17 mouse cellular contexts compared by ENCODE assay signal in genomic region chr3:121474738-121475137, GRCm38 (mm10). TPM values are rescaled to one million over a fixed set of nuclear protein-coding genes. Genes with fewer than 3 reads are reported as not detected.
A peak's percentile ranks its signal among the peaks of the same experiment; 100 is the strongest.
DNase-seq lines count a peak whose midpoint lies in the region; ATAC-seq and TF ChIP-seq lines count a peak whose summit lies in the region.
"Had no signal": no experiment of that assay in that cellular context is flagged by ENCODE, and none has a peak within 500 bp of the region (broad histone marks: within the 10 kb centered on the region; RNA-seq: fewer than 3 reads in every experiment).

No protein-coding gene starts in this region.

- no peak for TF ChIP-seq POLR2A in thymus, adult 2 months (IDR thresholded peaks at IDR 0.05; ENCODE audit: control insufficient read depth, extremely low read depth, insufficient read depth, low read length, poor library complexity)

- TF ChIP-seq EP300 in liver, embryonic 14.5 days (IDR thresholded peaks at IDR 0.05; ENCODE audit: low read depth): peak; percentile 75

- H3K36me3 ChIP-seq in G1E (replicated peaks): no peaks in the 10 kb centered on the region
- H3K36me3 ChIP-seq in liver, embryonic 14.5 days (replicated peaks; ENCODE audit: control insufficient read depth, insufficient read depth, low read depth): no peaks in the 10 kb centered on the region
- H3K36me3 ChIP-seq in thymus, adult 2 months (ENCODE audit: control insufficient read depth, insufficient read depth, low read length): no peaks in the 10 kb centered on the region
- H3K36me3 ChIP-seq in kidney, embryonic 15.5 days: no peaks in the 10 kb centered on the region
- H3K36me3 ChIP-seq in kidney, embryonic 14.5 days (ENCODE audit: control insufficient read depth, insufficient read depth, low read length): no peaks in the 10 kb centered on the region
- H3K36me3 ChIP-seq: midbrain, embryonic 12.5 days; neural tube, embryonic 12.5 days had no signal

- H3K27ac ChIP-seq in liver, embryonic 14.5 days: peak overlapping the region; percentile 37
- peak overlapping the region; percentile 37 for H3K27ac ChIP-seq in thymus, adult 2 months (ENCODE audit: control insufficient read depth, insufficient read depth, low read length)
- no peak overlapping the region for H3K27ac ChIP-seq in kidney, embryonic 15.5 days
- no peak overlapping the region for H3K27ac ChIP-seq in kidney, embryonic 14.5 days (ENCODE audit: low read depth, low read length)
- H3K27ac ChIP-seq: hindbrain, postnatal 0 days; midbrain, embryonic 12.5 days; neural tube, embryonic 12.5 days had no signal

- peak overlapping the region; percentile 29; the same call in 1 of the 2 replicates for H3K9ac ChIP-seq in liver, embryonic 14.5 days (replicated peaks)
- H3K9ac ChIP-seq in kidney, embryonic 15.5 days: no peak overlapping the region
- H3K9ac ChIP-seq in kidney, embryonic 14.5 days (ENCODE audit: low read depth, low read length): no peak overlapping the region
- H3K9ac ChIP-seq: forebrain, postnatal 0 days; midbrain, embryonic 12.5 days; neural tube, embryonic 12.5 days had no signal

- no peaks in the 10 kb centered on the region for H3K9me3 ChIP-seq in G1E (replicated peaks)
- H3K9me3 ChIP-seq in liver, embryonic 14.5 days (ENCODE audit: control insufficient read depth, low read length): no peaks in the 10 kb centered on the region
- no peaks in the 10 kb centered on the region for H3K9me3 ChIP-seq in kidney, embryonic 15.5 days (replicated peaks)
- no peaks in the 10 kb centered on the region for H3K9me3 ChIP-seq in kidney, embryonic 14.5 days (ENCODE audit: control insufficient read depth, low read length)
- H3K9me3 ChIP-seq: midbrain, embryonic 12.5 days; neural tube, embryonic 12.5 days had no signal

- peak; percentile 87 for ATAC-seq in G1E (ENCODE audit: extremely low read depth, insufficient number of reproducible peaks, low FRiP score, poor library complexity, severe bottlenecking)
- ATAC-seq in liver, embryonic 14.5 days (ENCODE audit: insufficient read depth): peak; percentile 85
- ATAC-seq in kidney, embryonic 15.5 days (replicated peaks; ENCODE audit: low FRiP score): no peak
- ATAC-seq in kidney, embryonic 14.5 days (ENCODE audit: low FRiP score, low TSS enrichment): no peak
- ATAC-seq: forebrain, postnatal 0 days; hindbrain, postnatal 0 days; lung, postnatal 0 days had no signal

- no peaks in the 10 kb centered on the region for H3K27me3 ChIP-seq in G1E (ENCODE audit: insufficient read depth, low read length)
- no peaks in the 10 kb centered on the region for H3K27me3 ChIP-seq in liver, embryonic 14.5 days (ENCODE audit: control insufficient read depth, insufficient read depth, low read length)
- H3K27me3 ChIP-seq in thymus, adult 2 months (ENCODE audit: control insufficient read depth, insufficient read depth, low read length): no peaks in the 10 kb centered on the region
- no peaks in the 10 kb centered on the region for H3K27me3 ChIP-seq in kidney, embryonic 15.5 days
- no peaks in the 10 kb centered on the region for H3K27me3 ChIP-seq in kidney, embryonic 14.5 days (ENCODE audit: control insufficient read depth, insufficient read depth, low read length)
- H3K27me3 ChIP-seq: neural tube, embryonic 12.5 days had no signal

- no peak for TF ChIP-seq CTCF in G1E (IDR thresholded peaks at IDR 0.05; ENCODE audit: low read depth, low read length)
- TF ChIP-seq CTCF in liver, embryonic 14.5 days (IDR thresholded peaks at IDR 0.05; ENCODE audit: low read depth): no peak
- no peak for TF ChIP-seq CTCF in thymus, adult 2 months (IDR thresholded peaks at IDR 0.05; ENCODE audit: borderline replicate concordance, control insufficient read depth, extremely low read depth, insufficient read depth, low read length, poor library complexity)

- 14% methylated on average over 3 of the region's 3 CpGs for WGBS in liver, embryonic 14.5 days (ENCODE audit: insufficient replicate concordance)
- WGBS in thymus, adult 2 months: 3% methylated on average over 3 of the region's 3 CpGs
- WGBS in kidney, embryonic 15.5 days: 73% methylated on average over 3 of the region's 3 CpGs
- 82% methylated on average over 3 of the region's 3 CpGs for WGBS in kidney, embryonic 14.5 days

- H3K4me1 ChIP-seq in G1E (ENCODE audit: insufficient read depth, low read depth, low read length): peaks cover 19% of the 10 kb centered on the region
- H3K4me1 ChIP-seq in liver, embryonic 14.5 days (replicated peaks; ENCODE audit: control insufficient read depth in 2 of 2, insufficient read depth in 2 of 2, low read length in 1 of 2): peaks cover 14 to 23% of the 10 kb centered on the region in 2 experiments
- H3K4me1 ChIP-seq in thymus, adult 2 months (replicated peaks; ENCODE audit: control insufficient read depth, insufficient read depth, low read length): peaks cover 30% of the 10 kb centered on the region
- peaks cover 16% of the 10 kb centered on the region for H3K4me1 ChIP-seq in kidney, embryonic 15.5 days
- H3K4me1 ChIP-seq in kidney, embryonic 14.5 days (ENCODE audit: control insufficient read depth, insufficient read depth, low read length): no peaks in the 10 kb centered on the region

- DNase-seq in G1E (ENCODE audit: low spot score): peak; percentile 48
- DNase-seq in c-Kit-positive CD71-negative TER-119-negative erythroid progenitor cells, embryonic 14.5 days (ENCODE audit: low read depth): peak; percentile 41
- DNase-seq in liver, embryonic 14.5 days (ENCODE audit: low read depth in 3 of 3, low spot score in 3 of 3): peak in 2 of 3 experiments; percentile 44 to 47
- DNase-seq in thymus, adult 2 months: peak; percentile 29
- no peak for DNase-seq in neural tube, embryonic 10.5 days (ENCODE audit: extremely low spot score, low spot score)
- no peak for DNase-seq in adrenal gland, adult (ENCODE audit: inconsistent age in 2 of 2, low spot score in 1 of 2)
- DNase-seq: cerebellum, postnatal 25 days; forebrain, postnatal 0 days; gastrocnemius, postnatal 14 days; kidney, adult 9 months; layer of hippocampus, adult 9-11 months had no signal

- no peak overlapping the region; the same call in 1 of the 2 replicates for H3K4me2 ChIP-seq in liver, embryonic 14.5 days (ENCODE audit: low read depth)
- no peak overlapping the region for H3K4me2 ChIP-seq in kidney, embryonic 15.5 days
- H3K4me2 ChIP-seq in kidney, embryonic 14.5 days (replicated peaks; ENCODE audit: low read depth, low read length): no peak overlapping the region
- H3K4me2 ChIP-seq: midbrain, embryonic 12.5 days; neural tube, embryonic 12.5 days had no signal

- no peak overlapping the region for H3K4me3 ChIP-seq in G1E (ENCODE audit: low read depth, low read length)
- no peak overlapping the region for H3K4me3 ChIP-seq in liver, embryonic 14.5 days (ENCODE audit: insufficient read depth in 1 of 2, low read depth in 2 of 2, low read length in 2 of 2)
- H3K4me3 ChIP-seq in thymus, adult 2 months (ENCODE audit: control insufficient read depth, insufficient read depth, low read length): no peak overlapping the region
- H3K4me3 ChIP-seq in kidney, embryonic 15.5 days (replicated peaks): no peak overlapping the region
- H3K4me3 ChIP-seq in kidney, embryonic 14.5 days (ENCODE audit: low read length): no peak overlapping the region
- H3K4me3 ChIP-seq: midbrain, embryonic 12.5 days; neural tube, embryonic 12.5 days had no signal

RNA-seq across cellular contexts. Expression of gene Cnn3, which starts 48.4 kb away (rescaled TPM):
- total RNA-seq in G1E (2014; fragmentation: Nextera tagmentation) (not detected in 2 replicates), G1E (2017) (0.33 TPM in 1 of 2 replicates, not detected in the other)
- not detected in 2 replicates for polyA plus RNA-seq in G1E (2012)
- polyA plus RNA-seq in liver, embryonic 14.5 days (2012; rRNA removed): 52.9 and 62.7 TPM in 2 replicates
- 82.7 and 90.1 TPM in 2 replicates for polyA plus RNA-seq in liver, embryonic 14.5 days (2014; fragmentation: Nextera tagmentation; extraction: Ambion mirVana)
- 199 and 212 TPM in 2 replicates for polyA plus RNA-seq in thymus, adult 2 months (2012; rRNA removed)
- 607 and 612 TPM in 2 replicates for polyA plus RNA-seq in kidney, embryonic 15.5 days (2015; fragmentation: Nextera tagmentation; extraction: Ambion mirVana)
- polyA plus RNA-seq in kidney, embryonic 14.5 days (2014; fragmentation: Nextera tagmentation; extraction: Ambion mirVana): 570 and 666 TPM in 2 replicates

RNA-seq across cellular contexts. Expression of gene Slc44a3, which starts 57.5 kb away (rescaled TPM):
- total RNA-seq in G1E (2014; fragmentation: Nextera tagmentation): not detected in 2 replicates
- total RNA-seq in G1E (2017): 0.06 and 0.33 TPM in 2 replicates
- polyA plus RNA-seq in G1E (2012): not detected in 2 replicates
- polyA plus RNA-seq in liver, embryonic 14.5 days (2012; rRNA removed): 3.0 and 4.8 TPM in 2 replicates
- polyA plus RNA-seq in liver, embryonic 14.5 days (2014; fragmentation: Nextera tagmentation; extraction: Ambion mirVana): 10.7 and 11.3 TPM in 2 replicates
- polyA plus RNA-seq in thymus, adult 2 months (2012; rRNA removed): 0.69 and 0.82 TPM in 2 replicates
- 7.2 and 10.1 TPM in 2 replicates for polyA plus RNA-seq in kidney, embryonic 15.5 days (2015; fragmentation: Nextera tagmentation; extraction: Ambion mirVana)
- polyA plus RNA-seq in kidney, embryonic 14.5 days (2014; fragmentation: Nextera tagmentation; extraction: Ambion mirVana): 5.6 and 9.0 TPM in 2 replicates

Comparison
In these comparisons a context has a peak if more than half of its experiments do, and no peak if none do; other contexts are left out.
1. ATAC-seq: peak in G1E (single experiment) and liver, embryonic 14.5 days (single experiment); none in kidney, embryonic 15.5 days (single experiment) and kidney, embryonic 14.5 days (single experiment).
2. DNase-seq: peak in G1E (single experiment), c-Kit-positive CD71-negative TER-119-negative erythroid progenitor cells, embryonic 14.5 days (single experiment), liver, embryonic 14.5 days (2 of 3) and thymus, adult 2 months (single experiment); none in neural tube, embryonic 10.5 days (single experiment) and adrenal gland, adult (0 of 2).
3. H3K27ac ChIP-seq: peak in liver, embryonic 14.5 days (single experiment) and thymus, adult 2 months (single experiment); none in kidney, embryonic 15.5 days (single experiment) and kidney, embryonic 14.5 days (single experiment).
4. RNA of gene Cnn3, which starts 48.4 kb away (polyA plus RNA-seq): 570 to 666 TPM in kidney, embryonic 14.5 days, 607 to 612 TPM in kidney, embryonic 15.5 days, 199 to 212 TPM in thymus, adult 2 months and 52.9 to 90.1 TPM in liver, embryonic 14.5 days; not detected in G1E; every median in the first group is over 10 times any median in the second.